Mouse (Mus musculus) neural tube, embryonic 11.5 days (tissue): Measurements from ENCODE around the gene Tmem106a. TPM values are rescaled to one million over a fixed set of nuclear protein-coding genes. Genes with fewer than 3 reads are reported as not detected.

Experiments used
- polyA plus RNA-seq: library from polyadenylated mRNA; unstranded; fragments of >200 nt; fragmentation: Nextera tagmentation; extraction: Ambion mirVana; gene quantifications from 2 replicates; pipeline ENCODE4 v1.2.1, GENCODE M21; 2014

Gene Tmem106a
- polyA plus RNA-seq, 1 experiment from 2014 or later: 1.6 TPM

Other genes with a start within 250 kb of the Tmem106a start
- gene G6pc, start 214.7 kb upstream of the Tmem106a start, polyA plus RNA-seq: not detected in 2 replicates
- 87.8 and 92.8 TPM in 2 replicates for gene Aarsd1, start 164.6 kb upstream of the Tmem106a start, polyA plus RNA-seq
- 9.9 and 12.5 TPM in 2 replicates for gene Gm27029, start 157.4 kb upstream of the Tmem106a start, polyA plus RNA-seq
- 18.0 and 18.6 TPM in 2 replicates for gene Rundc1, start 157.2 kb upstream of the Tmem106a start, polyA plus RNA-seq
- gene Ptges3l, start 156.9 kb upstream of the Tmem106a start, polyA plus RNA-seq: 6.9 and 7.1 TPM in 2 replicates
- 389 and 414 TPM in 2 replicates for gene Rpl27, start 139.9 kb upstream of the Tmem106a start, polyA plus RNA-seq
- gene Ifi35, start 133.8 kb upstream of the Tmem106a start, polyA plus RNA-seq: 2.4 and 3.1 TPM in 2 replicates
- gene Rnd2, start 117.2 kb upstream of the Tmem106a start, polyA plus RNA-seq: 43.9 and 49.0 TPM in 2 replicates
- gene Vat1, start 116.0 kb upstream of the Tmem106a start, polyA plus RNA-seq: 52.3 and 55.8 TPM in 2 replicates
- gene Brca1, start 30.3 kb upstream of the Tmem106a start, polyA plus RNA-seq: 20.3 and 20.4 TPM in 2 replicates
- 89.0 and 99.1 TPM in 2 replicates for gene Nbr1, start 30.1 kb upstream of the Tmem106a start, polyA plus RNA-seq
- not detected in 2 replicates for gene Gm11634, start 17.0 kb downstream of the Tmem106a start, polyA plus RNA-seq
- 24.1 and 30.7 TPM in 2 replicates for gene Rdm1, start 45.0 kb downstream of the Tmem106a start, polyA plus RNA-seq
- 23.9 and 29.5 TPM in 2 replicates for gene Arl4d, start 83.3 kb downstream of the Tmem106a start, polyA plus RNA-seq
- 43.3 and 46.7 TPM in 2 replicates for gene Dhx8, start 150.7 kb downstream of the Tmem106a start, polyA plus RNA-seq
- 8.4 and 9.4 TPM in 2 replicates for gene Etv4, start 203.1 kb downstream of the Tmem106a start, polyA plus RNA-seq